Mouse (Mus musculus): ENCODE results near the gene Uqcc2.

- TF ChIP-seq POLR2A (IDR thresholded peaks at IDR 0.05; ENCODE audit: low read depth, low read length) (no peak), TCF12 (IDR thresholded peaks at IDR 0.05; ENCODE audit: low read depth, low read length) (no peak), EP300 (IDR thresholded peaks at IDR 0.05; ENCODE audit: low read length) (no peak), ELF1 (IDR thresholded peaks at IDR 0.05; ENCODE audit: low read depth, low read length) (no peak), CTCF (conservative IDR thresholded peaks at IDR 0.05 in 1 of 2, IDR thresholded peaks at IDR 0.05 in 1 of 2; ENCODE audit: low read depth in 2 of 2, low read length in 2 of 2) (no peak), ETS1 (conservative IDR thresholded peaks at IDR 0.05; ENCODE audit: low read depth, low read length) (no peak), CHD1 (IDR thresholded peaks at IDR 0.05; ENCODE audit: low read depth, low read length) (no peak), POLR2AphosphoS2 (IDR thresholded peaks at IDR 0.05; ENCODE audit: low read depth, low read length) (no peak), JUND (conservative IDR thresholded peaks at IDR 0.05; ENCODE audit: low read depth, low read length) (no peak)
Observed at GRCm38 (mm10) chr17:27131240-27131665, 2.5 kb downstream of the Uqcc2 start.

Measured in CH12.LX (cell line).